Mouse (Mus musculus) retina, postnatal 7 days (tissue): ENCODE data around the gene Man1a2.

Experiments
- DNase-seq: peaks from one replicate; pipeline ENCODE4 v3.0.0-alpha.2; 2012; ENCODE audit warnings: low read depth, low spot score

The Man1a2 gene

GRCm38 (mm10) chr3:100685763-100686370 is 564 bp upstream of the Man1a2 start:
- peak; percentile 62 for DNase-seq

- no peak for DNase-seq
Observed at GRCm38 (mm10) chr3:100684234-100684975, 898 bp downstream of the Man1a2 start.

- DNase-seq = no peak
Observed at GRCm38 (mm10) chr3:100682841-100683240, 2.5 kb downstream of the Man1a2 start.

- no peak for DNase-seq
Observed at GRCm38 (mm10) chr3:100682281-100682680, 3.0 kb downstream of the Man1a2 start.

- DNase-seq = no peak
Observed at GRCm38 (mm10) chr3:100681448-100682092, 3.7 kb downstream of the Man1a2 start.

GRCm38 (mm10) chr3:100680226-100680625 is 5.1 kb downstream of the Man1a2 start:
- DNase-seq = no peak

- no peak for DNase-seq
Observed at GRCm38 (mm10) chr3:100678951-100679570, 6.2 kb downstream of the Man1a2 start.

- DNase-seq = no peak
Observed at GRCm38 (mm10) chr3:100675146-100675545, 10.2 kb downstream of the Man1a2 start.

- no peak for DNase-seq
Observed at GRCm38 (mm10) chr3:100670412-100670811, 14.9 kb downstream of the Man1a2 start.

- DNase-seq = no peak
Observed at GRCm38 (mm10) chr3:100653291-100653690, 32.0 kb downstream of the Man1a2 start.

GRCm38 (mm10) chr3:100641581-100641980 is 43.7 kb downstream of the Man1a2 start:
- DNase-seq = no peak

- no peak for DNase-seq
Observed at GRCm38 (mm10) chr3:100636255-100636654, 49.0 kb downstream of the Man1a2 start.

GRCm38 (mm10) chr3:100634821-100635220 is 50.5 kb downstream of the Man1a2 start:
- DNase-seq = no peak

GRCm38 (mm10) chr3:100618511-100618910 is 66.8 kb downstream of the Man1a2 start:
- no peak for DNase-seq

- no peak for DNase-seq
Observed at GRCm38 (mm10) chr3:100610916-100611315, 74.4 kb downstream of the Man1a2 start.

- no peak for DNase-seq
Observed at GRCm38 (mm10) chr3:100604539-100604938, 80.8 kb downstream of the Man1a2 start.

- no peak for DNase-seq
Observed at GRCm38 (mm10) chr3:100599265-100599820, 86.0 kb downstream of the Man1a2 start.

- DNase-seq = no peak
Observed at GRCm38 (mm10) chr3:100591053-100591452, 94.2 kb downstream of the Man1a2 start.

GRCm38 (mm10) chr3:100582721-100583355 is 102.5 kb downstream of the Man1a2 start:
- no peak for DNase-seq

- no peak for DNase-seq
Observed at GRCm38 (mm10) chr3:100572571-100573183, 112.6 kb downstream of the Man1a2 start.
